Mouse (Mus musculus): ENCODE data around the gene Bahcc1.

Bahcc1 gene

GRCm38 (mm10) chr11:120314721-120315415 lies 82.1 kb downstream of the Bahcc1 start:
- DNase-seq (ENCODE audit: low spot score in 2 of 2), result no peak

DNA sequence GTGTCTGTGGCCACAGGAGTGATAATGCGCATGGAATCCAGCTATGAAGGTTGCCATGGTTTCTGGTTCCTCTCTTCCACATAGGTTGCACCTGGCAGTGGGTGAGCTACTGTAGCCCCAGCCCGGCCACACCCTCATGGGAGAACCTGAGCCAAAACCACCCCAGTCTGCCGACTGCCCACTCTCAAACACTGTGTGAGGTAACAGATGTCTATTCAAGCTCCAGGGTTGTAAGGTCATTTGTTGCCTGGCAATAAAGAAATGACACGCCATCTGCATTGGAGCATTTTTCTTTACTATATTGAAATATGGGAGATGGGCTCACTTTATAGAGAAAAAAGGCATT lies 82.6 kb downstream of the Bahcc1 start:
- DNase-seq (ENCODE audit: low spot score in 2 of 2), result peak; percentile 46 to 65

DNA sequence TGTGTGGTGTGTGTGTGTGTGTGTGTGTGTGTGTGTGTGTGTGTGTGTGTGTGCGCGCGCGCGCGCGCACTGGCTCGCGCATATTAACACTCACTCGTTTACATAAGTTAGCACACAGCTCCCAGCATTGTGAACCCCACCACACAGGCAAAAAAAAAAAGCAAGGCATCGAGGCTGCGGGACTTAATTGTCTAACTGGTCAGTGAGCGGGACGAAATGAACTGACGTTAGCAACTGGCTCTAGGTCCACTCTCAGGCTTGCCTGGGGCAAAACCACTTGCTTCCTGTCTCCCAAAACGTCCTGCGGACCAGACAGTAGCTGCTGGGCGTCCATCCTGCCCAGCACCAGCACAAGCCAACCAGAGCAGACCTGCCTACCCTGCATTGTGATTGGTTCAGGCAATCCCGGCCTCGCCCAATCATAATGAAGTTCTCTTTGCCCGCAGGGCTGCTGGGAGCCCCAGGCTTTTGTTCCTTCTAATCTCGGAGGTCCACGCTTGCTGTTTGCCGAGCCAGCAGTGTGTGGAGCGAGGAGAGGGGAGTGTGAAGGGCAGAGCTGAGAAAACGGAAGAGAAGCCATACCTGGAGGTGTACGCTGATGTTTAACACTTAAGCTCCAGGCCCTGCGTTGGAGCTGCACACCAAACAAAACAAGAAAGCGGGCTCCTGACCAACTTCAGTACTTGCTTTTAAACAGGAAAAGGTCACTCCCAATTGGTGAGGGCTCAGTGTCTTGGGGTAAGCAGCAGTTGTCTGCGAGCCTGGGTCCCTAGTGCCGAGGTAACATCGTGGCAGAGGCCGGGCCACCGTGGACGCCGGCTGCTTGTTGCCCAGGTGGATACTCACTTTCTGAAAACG lies 83.3 kb downstream of the Bahcc1 start:
- peak; percentile 94 to 96 for DNase-seq (ENCODE audit: low spot score in 2 of 2)

DNA sequence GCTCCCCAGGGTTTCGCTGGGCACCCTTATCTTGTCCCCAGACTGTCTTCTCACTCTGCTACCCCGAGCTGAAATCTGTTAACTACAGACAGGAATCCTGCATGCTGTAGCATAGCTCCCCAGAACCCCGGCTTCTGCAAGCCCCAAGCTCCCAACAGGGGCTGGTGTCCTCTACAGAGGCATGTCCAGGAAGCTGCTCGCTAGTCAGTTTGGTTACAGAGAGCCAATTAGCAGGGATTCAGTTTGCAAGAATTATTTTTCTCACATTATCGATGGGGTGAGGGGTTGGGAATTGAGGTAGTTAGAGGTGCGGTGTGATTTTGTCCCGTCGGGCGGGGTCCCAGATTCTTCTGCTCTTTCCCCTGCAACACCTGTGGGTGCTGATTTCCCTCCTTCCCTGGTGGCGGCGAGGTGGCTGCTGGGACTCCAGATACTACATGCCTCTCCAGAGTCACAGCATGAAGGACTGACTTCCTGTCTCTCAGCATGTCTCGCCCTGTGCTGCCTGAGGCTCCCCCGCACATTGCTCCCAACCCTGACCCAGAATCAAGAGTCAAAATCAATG lies 84.0 kb downstream of the Bahcc1 start:
- no peak for DNase-seq (ENCODE audit: low spot score in 2 of 2)

GRCm38 (mm10) chr11:120317456-120317855 lies 84.7 kb downstream of the Bahcc1 start:
- DNase-seq (ENCODE audit: low spot score in 2 of 2), result no peak

DNA sequence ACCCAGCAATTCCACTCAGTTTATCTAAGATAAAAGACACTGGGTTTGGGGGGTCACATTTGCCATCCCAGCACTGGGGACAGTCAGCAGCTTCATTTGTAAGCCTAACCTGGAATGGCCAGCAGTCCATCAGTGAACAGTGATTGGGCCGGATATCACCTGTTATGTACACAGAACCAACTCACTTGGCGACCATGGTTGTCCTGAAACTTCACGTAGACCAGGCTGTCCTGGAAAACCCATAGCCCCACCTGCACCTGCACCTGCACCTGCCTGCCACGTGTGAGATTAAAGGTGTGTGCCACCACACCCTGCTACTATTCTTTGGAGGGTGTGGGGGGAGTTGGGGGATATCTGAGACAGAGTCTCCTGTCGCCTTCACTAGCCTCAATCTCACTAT lies 86.6 kb downstream of the Bahcc1 start:
- DNase-seq (ENCODE audit: low spot score in 2 of 2), result no peak

GRCm38 (mm10) chr11:120320156-120320555 lies 87.4 kb downstream of the Bahcc1 start:
- no peak for DNase-seq (ENCODE audit: low spot score in 2 of 2)

GRCm38 (mm10) chr11:120335431-120336021 lies 102.8 kb downstream of the Bahcc1 start:
- DNase-seq (ENCODE audit: low spot score in 2 of 2), result no peak

DNA sequence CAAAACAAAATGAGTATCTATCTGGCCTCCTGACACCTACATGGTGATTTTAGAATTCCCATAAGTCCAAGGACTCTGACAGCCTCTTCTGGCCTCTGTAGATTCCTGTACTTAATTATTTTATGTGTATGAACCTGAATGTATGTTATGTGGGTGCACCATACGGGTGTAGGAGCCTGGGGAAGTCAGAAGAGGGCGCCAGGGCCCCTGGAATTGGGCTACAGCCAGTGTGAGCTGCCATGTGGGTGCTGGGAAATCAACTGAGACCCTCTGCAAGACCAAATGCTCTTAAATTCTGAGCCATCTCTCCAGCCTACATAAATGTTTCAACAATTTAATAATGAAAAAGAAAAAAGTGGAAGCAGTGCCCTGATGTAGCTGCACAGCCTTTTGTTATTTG lies 104.7 kb downstream of the Bahcc1 start:
- no peak for DNase-seq (ENCODE audit: low spot score in 2 of 2)

- DNase-seq (ENCODE audit: low spot score in 2 of 2), result no peak
These were observed 106.0 kb downstream of the Bahcc1 start for GRCm38 (mm10) chr11:120338786-120339185.

DNA sequence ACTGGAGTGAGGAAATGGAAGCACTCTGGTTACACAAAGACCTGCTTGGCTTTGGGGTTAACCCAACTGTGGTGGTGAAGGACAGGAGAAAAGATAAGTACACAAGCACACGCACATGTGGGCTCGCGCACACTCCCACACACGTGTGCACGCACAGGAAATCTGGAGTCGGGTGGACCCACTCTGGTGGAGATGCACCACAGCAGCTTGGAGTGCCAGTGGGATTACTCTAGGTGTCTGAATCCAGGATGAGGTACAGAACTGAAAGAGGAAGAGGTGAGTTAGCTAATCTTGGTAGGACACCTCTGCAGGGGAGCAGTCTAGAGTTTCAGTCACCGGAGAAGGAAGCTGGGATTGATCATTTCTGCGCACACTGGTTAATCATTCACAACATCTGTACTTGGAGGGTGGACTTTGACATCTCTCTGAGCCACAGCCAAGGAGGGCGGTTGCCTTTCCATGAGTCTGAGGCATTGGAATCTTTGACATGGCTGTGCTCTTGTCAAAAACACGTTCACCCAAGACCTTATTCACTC lies 107.3 kb downstream of the Bahcc1 start:
- DNase-seq (ENCODE audit: low spot score in 2 of 2), result no peak

- no peak for DNase-seq (ENCODE audit: low spot score in 2 of 2)
These were observed 108.9 kb downstream of the Bahcc1 start for GRCm38 (mm10) chr11:120341661-120342060.
